Mouse (Mus musculus): ENCODE measurements at regions not wholly inside any gene's neighbourhood (a gene's known extent, or its start where the extent isn't known, plus 50 kb on each side); places are given as distances from the start of the nearest gene placed in this dataset.

- no peak overlapping the region for H3K4me2 ChIP-seq (ENCODE audit: low read length)
- 83% methylated on average over 8 of the region's 8 CpGs for WGBS
- H3K9ac ChIP-seq (ENCODE audit: low read depth, low read length), result no peak overlapping the region
- no peaks in the 10 kb centered on the region for H3K9me3 ChIP-seq (ENCODE audit: control insufficient read depth, low read length)
- H3K4me3 ChIP-seq (ENCODE audit: low read length), result no peak overlapping the region
- H3K36me3 ChIP-seq (ENCODE audit: control insufficient read depth, insufficient read depth, low read length), result no peaks in the 10 kb centered on the region
- H3K27me3 ChIP-seq (replicated peaks; ENCODE audit: control insufficient read depth, insufficient read depth, low read length), result no peaks in the 10 kb centered on the region
- H3K27ac ChIP-seq (ENCODE audit: low read depth, low read length), result no peak overlapping the region
- H3K4me1 ChIP-seq (ENCODE audit: control insufficient read depth, insufficient read depth, low read depth, low read length), result no peaks in the 10 kb centered on the region
- ATAC-seq, result no peak
Observed at GRCm38 (mm10) chr5:51711860-51712560, 144.5 kb upstream of the Ppargc1a start.

GRCm38 (mm10) chr5:51710664-51711063 lies 143.1 kb upstream of the Ppargc1a start:
- Histone ChIP-seq H3K4me3 (ENCODE audit: low read length) (no peak overlapping the region), H3K9ac (ENCODE audit: low read depth, low read length) (no peak overlapping the region), H3K4me1 (ENCODE audit: control insufficient read depth, insufficient read depth, low read depth, low read length) (no peaks in the 10 kb centered on the region), H3K27me3 (replicated peaks; ENCODE audit: control insufficient read depth, insufficient read depth, low read length) (no peaks in the 10 kb centered on the region), H3K36me3 (ENCODE audit: control insufficient read depth, insufficient read depth, low read length) (no peaks in the 10 kb centered on the region), H3K4me2 (ENCODE audit: low read length) (no peak overlapping the region), H3K9me3 (ENCODE audit: control insufficient read depth, low read length) (no peaks in the 10 kb centered on the region), H3K27ac (ENCODE audit: low read depth, low read length) (no peak overlapping the region)
- 90% methylated on average over 4 of the region's 4 CpGs for WGBS
- ATAC-seq, result no peak

DNA sequence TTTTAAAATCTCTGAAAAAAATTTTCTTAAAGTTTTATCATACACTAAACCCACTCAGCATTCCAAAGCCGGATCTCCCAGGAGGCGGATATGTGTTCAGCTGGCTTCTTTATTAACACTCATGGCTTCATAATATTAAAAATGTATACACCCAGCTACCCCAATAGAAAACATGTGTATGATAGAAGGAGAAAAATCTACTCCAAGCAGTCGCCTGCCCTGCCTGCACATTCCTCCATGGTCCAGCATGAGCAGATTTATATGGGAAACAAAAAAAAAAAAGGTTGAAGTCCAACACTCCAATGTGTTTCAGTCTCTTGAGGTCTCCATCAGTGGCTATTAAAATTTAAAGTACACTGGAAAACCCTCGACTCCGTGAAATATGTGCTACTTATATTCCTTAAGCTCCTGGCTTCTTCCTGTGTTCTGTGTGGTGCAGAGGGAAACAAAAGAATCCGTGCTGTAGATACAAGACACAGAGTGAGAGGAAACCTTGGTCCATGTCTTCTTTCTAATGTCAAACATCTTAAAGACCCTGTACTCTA lies 142.0 kb upstream of the Ppargc1a start:
- H3K4me2 ChIP-seq (ENCODE audit: low read length), result no peak overlapping the region
- ATAC-seq, result no peak
- no peaks in the 10 kb centered on the region for H3K9me3 ChIP-seq (ENCODE audit: control insufficient read depth, low read length)

GRCm38 (mm10) chr5:51679884-51680283 lies 112.4 kb upstream of the Ppargc1a start:
- WGBS, result 72% methylated on average over 4 of the region's 4 CpGs
- no peaks in the 10 kb centered on the region for H3K9me3 ChIP-seq (ENCODE audit: control insufficient read depth, low read length)
- H3K27me3 ChIP-seq (replicated peaks; ENCODE audit: control insufficient read depth, insufficient read depth, low read length), result no peaks in the 10 kb centered on the region
- no peak overlapping the region for H3K4me2 ChIP-seq (ENCODE audit: low read length)
- no peak overlapping the region for H3K4me3 ChIP-seq (ENCODE audit: low read length)
- peak; percentile 90 for ATAC-seq
- H3K27ac ChIP-seq (ENCODE audit: low read depth, low read length), result no peak overlapping the region
- H3K4me1 ChIP-seq (ENCODE audit: control insufficient read depth, insufficient read depth, low read depth, low read length), result no peaks in the 10 kb centered on the region
- no peaks in the 10 kb centered on the region for H3K36me3 ChIP-seq (ENCODE audit: control insufficient read depth, insufficient read depth, low read length)
- no peak overlapping the region for H3K9ac ChIP-seq (ENCODE audit: low read depth, low read length)

More for the DNA sequence above, 142.0 kb upstream of the Ppargc1a start:
- WGBS, result 85% methylated on average over 6 of the region's 6 CpGs
- Histone ChIP-seq H3K9ac (ENCODE audit: low read depth, low read length) (no peak overlapping the region), H3K4me3 (ENCODE audit: low read length) (no peak overlapping the region), H3K36me3 (ENCODE audit: control insufficient read depth, insufficient read depth, low read length) (no peaks in the 10 kb centered on the region), H3K27ac (ENCODE audit: low read depth, low read length) (no peak overlapping the region), H3K4me1 (ENCODE audit: control insufficient read depth, insufficient read depth, low read depth, low read length) (no peaks in the 10 kb centered on the region), H3K27me3 (replicated peaks; ENCODE audit: control insufficient read depth, insufficient read depth, low read length) (no peaks in the 10 kb centered on the region)

- Histone ChIP-seq H3K9ac (ENCODE audit: low read depth, low read length) (no peak overlapping the region), H3K27ac (ENCODE audit: low read depth, low read length) (no peak overlapping the region), H3K27me3 (replicated peaks; ENCODE audit: control insufficient read depth, insufficient read depth, low read length) (no peaks in the 10 kb centered on the region), H3K9me3 (ENCODE audit: control insufficient read depth, low read length) (no peaks in the 10 kb centered on the region), H3K4me2 (ENCODE audit: low read length) (no peak overlapping the region), H3K4me1 (ENCODE audit: control insufficient read depth, insufficient read depth, low read depth, low read length) (no peaks in the 10 kb centered on the region), H3K4me3 (ENCODE audit: low read length) (no peak overlapping the region), H3K36me3 (ENCODE audit: control insufficient read depth, insufficient read depth, low read length) (no peaks in the 10 kb centered on the region)
- 92% methylated on average over 5 of the region's 5 CpGs for WGBS
- no peak for ATAC-seq
Observed at GRCm38 (mm10) chr5:51671190-51671589, 103.7 kb upstream of the Ppargc1a start.

GRCm38 (mm10) chr5:51665241-51665640 lies 97.7 kb upstream of the Ppargc1a start:
- Histone ChIP-seq H3K9me3 (ENCODE audit: control insufficient read depth, low read length) (no peaks in the 10 kb centered on the region), H3K9ac (ENCODE audit: low read depth, low read length) (no peak overlapping the region), H3K4me3 (ENCODE audit: low read length) (no peak overlapping the region), H3K4me2 (ENCODE audit: low read length) (no peak overlapping the region), H3K27ac (ENCODE audit: low read depth, low read length) (no peak overlapping the region), H3K36me3 (ENCODE audit: control insufficient read depth, insufficient read depth, low read length) (no peaks in the 10 kb centered on the region), H3K27me3 (replicated peaks; ENCODE audit: control insufficient read depth, insufficient read depth, low read length) (no peaks in the 10 kb centered on the region), H3K4me1 (ENCODE audit: control insufficient read depth, insufficient read depth, low read depth, low read length) (no peaks in the 10 kb centered on the region)
- 82% methylated on average over 6 of the region's 6 CpGs for WGBS
- no peak for ATAC-seq

GRCm38 (mm10) chr5:51658232-51658896 lies 90.8 kb upstream of the Ppargc1a start:
- H3K4me1 ChIP-seq (ENCODE audit: control insufficient read depth, insufficient read depth, low read depth, low read length), result no peaks in the 10 kb centered on the region
- H3K27ac ChIP-seq (ENCODE audit: low read depth, low read length), result no peak overlapping the region
- H3K9me3 ChIP-seq (ENCODE audit: control insufficient read depth, low read length), result no peaks in the 10 kb centered on the region
- H3K27me3 ChIP-seq (replicated peaks; ENCODE audit: control insufficient read depth, insufficient read depth, low read length), result no peaks in the 10 kb centered on the region
- WGBS, result 32% methylated on average over 6 of the region's 6 CpGs
- H3K4me3 ChIP-seq (ENCODE audit: low read length), result no peak overlapping the region
- no peak for ATAC-seq
- H3K9ac ChIP-seq (ENCODE audit: low read depth, low read length), result no peak overlapping the region
- no peaks in the 10 kb centered on the region for H3K36me3 ChIP-seq (ENCODE audit: control insufficient read depth, insufficient read depth, low read length)
- no peak overlapping the region for H3K4me2 ChIP-seq (ENCODE audit: low read length)

- H3K27me3 ChIP-seq (replicated peaks; ENCODE audit: control insufficient read depth, insufficient read depth, low read length), result no peaks in the 10 kb centered on the region
- no peak overlapping the region for H3K27ac ChIP-seq (ENCODE audit: low read depth, low read length)
- WGBS, result 89% methylated on average over 2 of the region's 2 CpGs
- no peaks in the 10 kb centered on the region for H3K36me3 ChIP-seq (ENCODE audit: control insufficient read depth, insufficient read depth, low read length)
- no peak overlapping the region for H3K4me2 ChIP-seq (ENCODE audit: low read length)
- ATAC-seq, result no peak
- no peak overlapping the region for H3K4me3 ChIP-seq (ENCODE audit: low read length)
- H3K9ac ChIP-seq (ENCODE audit: low read depth, low read length), result no peak overlapping the region
- H3K9me3 ChIP-seq (ENCODE audit: control insufficient read depth, low read length), result no peaks in the 10 kb centered on the region
- no peaks in the 10 kb centered on the region for H3K4me1 ChIP-seq (ENCODE audit: control insufficient read depth, insufficient read depth, low read depth, low read length)
Observed at GRCm38 (mm10) chr5:51653507-51653906, 86.0 kb upstream of the Ppargc1a start.

GRCm38 (mm10) chr5:51624400-51624799 lies 56.9 kb upstream of the Ppargc1a start:
- Histone ChIP-seq H3K4me2 (ENCODE audit: low read length) (no peak overlapping the region), H3K36me3 (ENCODE audit: control insufficient read depth, insufficient read depth, low read length) (no peaks in the 10 kb centered on the region), H3K4me3 (ENCODE audit: low read length) (no peak overlapping the region), H3K9me3 (ENCODE audit: control insufficient read depth, low read length) (no peaks in the 10 kb centered on the region), H3K4me1 (ENCODE audit: control insufficient read depth, insufficient read depth, low read depth, low read length) (no peaks in the 10 kb centered on the region), H3K9ac (ENCODE audit: low read depth, low read length) (no peak overlapping the region), H3K27me3 (replicated peaks; ENCODE audit: control insufficient read depth, insufficient read depth, low read length) (no peaks in the 10 kb centered on the region), H3K27ac (ENCODE audit: low read depth, low read length) (no peak overlapping the region)
- ATAC-seq, result no peak
- 74% methylated on average over 5 of the region's 5 CpGs for WGBS

All from hindbrain, embryonic 16.5 days (tissue).